Mouse (Mus musculus) left cerebral cortex, postnatal 25 days (tissue): Measurements from ENCODE around the gene Edem3. TPM values are rescaled to one million over a fixed set of nuclear protein-coding genes. Genes with fewer than 3 reads are reported as not detected.

Experiments
- DNase-seq, 2 experiments: peaks; one replicate each; pipeline ENCODE4 v3.0.0; 2022; ENCODE audit warnings: low spot score in 2 of 2, mixed read lengths in 1 of 2
- intact Hi-C: fragments of 180-260 bp; cut with DNase I; formaldehyde crosslinking; loops from one replicate; pipeline ENCODE4 v1.15.1; 2025
- total RNA-seq, 2 experiments: library from RNA; stranded (reverse); gene quantifications; 2 replicates each; pipeline ENCODE4 v1.2.3; 2021

Gene Edem3
- total RNA-seq, 2 experiments from 2014 or later, result 38.5 to 39.7 TPM

GRCm38 (mm10) chr1:151851051-151851848 is 96.1 kb downstream of the Edem3 start:
- intact Hi-C loops, result no loop called here

GRCm38 (mm10) chr1:151851976-151852375 is 96.8 kb downstream of the Edem3 start:
- DNase-seq, result no peak
- intact Hi-C loops, result no loop called here

More at GRCm38 (mm10) chr1:151851051-151851848, 96.1 kb downstream of the Edem3 start:
- no peak for DNase-seq

- intact Hi-C loops, result no loop called here
- no peak for DNase-seq
Measured at GRCm38 (mm10) chr1:151855561-151855960, 100.4 kb downstream of the Edem3 start.

GRCm38 (mm10) chr1:151858474-151858873 is 103.3 kb downstream of the Edem3 start:
- DNase-seq, result no peak
- intact Hi-C loops, result no loop called here

GRCm38 (mm10) chr1:151861334-151861995 is 106.3 kb downstream of the Edem3 start:
- DNase-seq, result no peak
- intact Hi-C loops, result no loop called here

- intact Hi-C loops, result no loop called here
- no peak for DNase-seq
Measured at GRCm38 (mm10) chr1:151862109-151862508, 106.9 kb downstream of the Edem3 start.

- intact Hi-C loops, result no loop called here
- DNase-seq, result no peak
Measured at GRCm38 (mm10) chr1:151863135-151863796, 108.1 kb downstream of the Edem3 start.

- intact Hi-C loops, result no loop called here
Measured at GRCm38 (mm10) chr1:151863797-151864147, 108.6 kb downstream of the Edem3 start.

GRCm38 (mm10) chr1:151864326-151864725 is 109.2 kb downstream of the Edem3 start:
- intact Hi-C loops, result no loop called here

More at GRCm38 (mm10) chr1:151863797-151864147, 108.6 kb downstream of the Edem3 start:
- DNase-seq, result no peak

More at GRCm38 (mm10) chr1:151864326-151864725, 109.2 kb downstream of the Edem3 start:
- DNase-seq, result no peak

Other genes with a start within 250 kb of the Edem3 start
- gene Fam129a, start 184.2 kb upstream of the Edem3 start, total RNA-seq, result 1 to 10 TPM; 1.9 to 2.1 TPM